Mouse (Mus musculus) erythroblast, embryonic 14.5 days (primary cell): ENCODE results near the gene Alyref2.

Experiments
- GATA1 ChIP-seq: IDR thresholded peaks from 2 replicates; pipeline ENCODE4 v1.6.1; 2012; ENCODE audit warnings: low read length, inconsistent platforms, mixed read lengths
- TAL1 ChIP-seq: IDR thresholded peaks from 3 replicates; pipeline ENCODE4 v1.6.1; 2012; ENCODE audit warnings: low read length, inconsistent platforms, mixed read lengths

GRCm38 (mm10) chr1:171552230-171552629 is 49.0 kb downstream of the Alyref2 start:
- TF ChIP-seq TAL1 (no peak), GATA1 (no peak)
